Mouse (Mus musculus) forelimb bud, embryonic 11.5 days (tissue): ENCODE results near the gene Dguok.

ENCODE experiments used
- DNase-seq: peaks from one replicate; pipeline ENCODE4 v3.0.0-alpha.2; 2012; ENCODE audit warnings: low read depth, low spot score

Dguok gene

DNA sequence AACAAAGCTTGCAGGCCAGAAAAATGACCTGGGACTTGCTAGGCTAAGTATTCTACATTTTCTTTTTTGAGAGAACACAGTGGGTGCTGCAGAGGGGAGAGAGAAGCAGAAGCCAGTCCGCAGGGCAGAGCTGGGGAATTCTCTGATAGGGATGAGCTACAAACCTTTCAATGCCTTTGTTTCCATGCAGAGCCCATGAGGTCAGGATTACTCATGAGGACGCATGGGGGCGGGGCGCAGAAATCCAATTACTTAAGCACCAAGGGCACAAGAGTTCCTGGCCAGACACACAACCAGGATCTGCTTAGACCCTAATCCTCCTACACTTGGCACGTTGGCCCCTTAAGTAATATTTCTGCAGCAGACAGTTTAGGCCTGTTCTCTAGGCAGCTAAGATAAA is 71.6 kb downstream of the Dguok start:
- no peak for DNase-seq

DNA sequence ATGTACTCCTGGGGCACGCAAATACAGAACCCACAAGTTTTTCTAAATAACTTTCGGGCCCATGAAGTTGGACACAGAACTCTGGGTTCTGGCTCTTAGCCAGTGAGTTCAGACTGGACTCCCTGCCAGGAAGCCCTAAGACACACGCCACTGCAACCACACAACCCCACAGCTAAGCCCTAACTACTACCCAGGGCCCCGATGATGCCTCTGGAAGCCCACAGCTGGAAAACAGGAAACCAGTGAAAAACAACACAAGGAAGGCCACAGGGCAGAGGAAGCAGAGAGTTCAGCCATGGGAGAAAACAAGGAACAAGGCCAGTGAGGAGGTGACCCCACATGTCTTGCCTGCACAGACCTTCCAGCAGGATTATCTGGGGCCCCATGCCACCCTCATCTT is 73.2 kb downstream of the Dguok start:
- DNase-seq, result no peak

DNA sequence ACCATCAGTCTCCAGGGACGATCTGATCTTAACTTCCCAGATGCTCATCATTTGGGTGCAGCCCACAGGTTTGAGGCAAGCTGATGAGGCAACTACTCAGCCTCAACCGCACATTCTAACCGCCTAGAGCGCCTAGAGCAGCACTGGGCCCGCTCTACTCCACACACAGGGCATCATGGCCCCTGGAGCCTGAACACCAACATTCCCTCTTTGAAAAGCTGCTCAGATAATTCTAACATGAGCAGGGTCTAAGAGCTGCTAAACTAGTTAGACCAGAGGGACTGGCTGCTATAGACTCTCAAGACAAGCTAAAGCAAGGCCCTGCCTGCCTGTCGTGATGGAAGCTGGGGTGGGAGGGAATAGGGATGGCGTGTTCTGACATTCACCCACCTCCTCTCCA is 73.8 kb downstream of the Dguok start:
- DNase-seq, result no peak
